Mouse (Mus musculus) testis, postnatal 14 days (tissue): ENCODE data around the gene Ugp2.
A peak's percentile ranks its signal among the peaks of the same experiment; 100 is the strongest.
"Not testable (repeated sequence)": the region's sequence is repeated elsewhere in the genome, so short reads cannot be mapped to it uniquely, and the experiment has no call there.

Source experiments
- DNase-seq: peaks from one replicate; pipeline ENCODE4 v3.0.0; 2021; ENCODE audit warnings: low spot score

Gene Ugp2

GRCm38 (mm10) chr11:21332639-21333295 is 38.2 kb downstream of the Ugp2 start:
- DNase-seq: peak; percentile 27

GRCm38 (mm10) chr11:21328141-21328540 is 42.9 kb downstream of the Ugp2 start:
- no peak for DNase-seq

GRCm38 (mm10) chr11:21327486-21327885 is 43.5 kb downstream of the Ugp2 start:
- no peak for DNase-seq

- no peak for DNase-seq
These were observed 44.2 kb downstream of the Ugp2 start for GRCm38 (mm10) chr11:21326770-21327169.

GRCm38 (mm10) chr11:21325781-21326180 is 45.2 kb downstream of the Ugp2 start:
- no peak for DNase-seq

- DNase-seq: no peak
These were observed 48.7 kb downstream of the Ugp2 start for GRCm38 (mm10) chr11:21322349-21322748.

- no peak for DNase-seq
These were observed 49.4 kb downstream of the Ugp2 start for GRCm38 (mm10) chr11:21321577-21321976.

- DNase-seq: no peak
These were observed 56.9 kb downstream of the Ugp2 start for GRCm38 (mm10) chr11:21313922-21314657.

GRCm38 (mm10) chr11:21309516-21309915 is 61.5 kb downstream of the Ugp2 start:
- DNase-seq: no peak

GRCm38 (mm10) chr11:21308119-21308518 is 62.9 kb downstream of the Ugp2 start:
- no peak for DNase-seq

- DNase-seq: no peak
These were observed 63.8 kb downstream of the Ugp2 start for GRCm38 (mm10) chr11:21307078-21307668.

- DNase-seq: no peak
These were observed 67.4 kb downstream of the Ugp2 start for GRCm38 (mm10) chr11:21303619-21304018.

- no peak for DNase-seq
These were observed 75.5 kb downstream of the Ugp2 start for GRCm38 (mm10) chr11:21295486-21295885.

- DNase-seq: not testable (repeated sequence)
These were observed 82.8 kb downstream of the Ugp2 start for GRCm38 (mm10) chr11:21288153-21288552.

- DNase-seq: no peak
These were observed 84.6 kb downstream of the Ugp2 start for GRCm38 (mm10) chr11:21286391-21286790.

- DNase-seq: no peak
These were observed 94.8 kb downstream of the Ugp2 start for GRCm38 (mm10) chr11:21276151-21276550.
